Mouse (Mus musculus) gastrocnemius, postnatal 14 days (tissue): Measurements from ENCODE around the gene Olfr168. TPM values are rescaled to one million over a fixed set of nuclear protein-coding genes. Genes with fewer than 3 reads are reported as not detected.
"Not testable (repeated sequence)": the region's sequence is repeated elsewhere in the genome, so short reads cannot be mapped to it uniquely, and the experiment has no call there.

Experiments
- DNase-seq: peaks from one replicate; pipeline ENCODE4 v3.0.0; 2021; ENCODE audit warnings: mixed read lengths
- intact Hi-C: fragments of 180-260 bp; cut with DNase I; formaldehyde crosslinking; loops from one replicate; pipeline ENCODE4 v1.15.1; 2025; ENCODE audit warnings: low total_unique reads
- long read RNA-seq, 2 experiments: library from polyadenylated mRNA; stranded (forward); transcript quantifications; one replicate each; pipeline ENCODE4 v2.0.0; 2021
- total RNA-seq, 2 experiments: library from RNA; stranded (reverse); gene quantifications; 2 replicates each; pipeline ENCODE4 v1.2.3; 2021

The Olfr168 gene
- total RNA-seq, result not detected
- long read RNA-seq, experiment 1, result 0 reads
- long read RNA-seq, experiment 2, result 0 reads

- intact Hi-C loops, result no loop called here
- DNase-seq, result no peak
Measured at GRCm38 (mm10) chr16:19535455-19535854, at the start of gene Olfr168. Olfr168 (minus strand) TSS chr16:19535555.

- DNase-seq, intact Hi-C loops: not testable (repeated sequence)
Measured at GRCm38 (mm10) chr16:19571709-19572108, 36.4 kb upstream of the Olfr168 start, which contains the start of gene Olfr169. Olfr169 (minus strand) TSS chr16:19571809.

- DNase-seq, intact Hi-C loops: not testable (repeated sequence)
Measured at GRCm38 (mm10) chr16:19553429-19553828, 18.1 kb upstream of the Olfr168 start.

GRCm38 (mm10) chr16:19552246-19552645, 16.9 kb upstream of the Olfr168 start:
- DNase-seq, intact Hi-C loops: not testable (repeated sequence)

GRCm38 (mm10) chr16:19522166-19522565, 13.2 kb downstream of the Olfr168 start, which contains the start of gene Olfr167:
Olfr167 (minus strand) TSS chr16:19522266.
- intact Hi-C loops, result no loop called here
- DNase-seq, result no peak

DNA sequence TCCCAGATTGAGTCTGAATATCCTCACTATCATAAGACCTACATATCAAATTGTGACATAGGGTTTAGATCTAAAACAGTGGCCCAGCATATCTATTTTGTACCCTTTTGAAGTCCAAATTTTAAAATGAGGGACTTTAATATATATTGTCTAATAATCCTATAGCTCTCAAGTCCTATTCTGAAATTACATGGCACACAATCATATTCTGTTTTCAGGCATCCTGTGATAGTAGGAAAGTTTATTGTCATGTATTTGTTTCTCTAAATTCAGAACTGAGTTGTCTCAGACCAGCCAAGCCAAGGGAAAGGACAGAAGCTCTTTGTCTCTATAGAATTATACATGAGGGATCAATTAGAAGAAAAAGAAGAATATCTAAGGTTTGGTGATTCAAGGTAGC, 52.0 kb downstream of the Olfr168 start, which contains the start of gene Olfr166:
Gene Olfr166 (plus strand): TSS at position 301 of the 400 bp plus-strand sequence.
- intact Hi-C loops, result no loop called here
- DNase-seq, result no peak

Other genes with a start within 250 kb of the Olfr168 start
- gene Olfr164, start 221.5 kb downstream of the Olfr168 start, total RNA-seq, result not detected
- not detected for gene Olfr165, start 112.4 kb downstream of the Olfr168 start, total RNA-seq
- not detected for gene Olfr166, start 51.9 kb downstream of the Olfr168 start, total RNA-seq
- not detected for gene Olfr167, start 13.3 kb downstream of the Olfr168 start, total RNA-seq
- gene Olfr169, start 36.3 kb upstream of the Olfr168 start, total RNA-seq, result not detected
- not detected for gene Olfr170, start 76.3 kb upstream of the Olfr168 start, total RNA-seq
- not detected for gene Olfr171, start 94.4 kb upstream of the Olfr168 start, total RNA-seq
- gene Lamp3, start 170.8 kb upstream of the Olfr168 start, total RNA-seq, result under 1 TPM; 0.06 to 0.11 TPM
- gene B3gnt5, start 224.7 kb upstream of the Olfr168 start, total RNA-seq, result 1 to 10 TPM in 1 of 2 experiments, under 1 TPM in 1; 0.66 to 3.0 TPM